Mouse (Mus musculus): Measurements from ENCODE around the gene Rnf216. TPM values are rescaled to one million over a fixed set of nuclear protein-coding genes. Genes with fewer than 3 reads are reported as not detected.

Gene Rnf216
- polyA plus RNA-seq, 1 experiment from 2014 or later: 14.6 TPM

DNA sequence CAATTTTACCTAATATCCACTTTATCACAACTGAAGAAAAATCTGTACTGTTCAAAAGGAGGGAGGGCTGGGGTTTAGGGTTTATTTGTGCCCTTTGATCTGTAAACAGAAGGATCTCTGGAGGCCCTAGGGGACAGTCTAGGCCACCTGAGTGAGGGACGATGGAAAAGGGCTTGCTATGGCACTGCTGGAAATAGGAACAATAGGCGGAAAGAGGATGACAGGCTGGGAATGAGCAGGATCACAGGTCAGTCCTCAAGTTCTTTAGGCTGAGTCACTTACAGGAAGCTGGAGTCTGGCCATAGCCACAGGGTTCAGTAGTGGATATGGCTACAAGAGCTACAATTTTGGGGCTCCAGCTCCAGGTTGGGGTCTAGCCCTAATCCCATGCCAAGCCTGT, 114.6 kb downstream of the Rnf216 start:
- ATAC-seq (ENCODE audit: low read depth): peak; percentile 42; the same call in 1 of the 2 replicates

DNA sequence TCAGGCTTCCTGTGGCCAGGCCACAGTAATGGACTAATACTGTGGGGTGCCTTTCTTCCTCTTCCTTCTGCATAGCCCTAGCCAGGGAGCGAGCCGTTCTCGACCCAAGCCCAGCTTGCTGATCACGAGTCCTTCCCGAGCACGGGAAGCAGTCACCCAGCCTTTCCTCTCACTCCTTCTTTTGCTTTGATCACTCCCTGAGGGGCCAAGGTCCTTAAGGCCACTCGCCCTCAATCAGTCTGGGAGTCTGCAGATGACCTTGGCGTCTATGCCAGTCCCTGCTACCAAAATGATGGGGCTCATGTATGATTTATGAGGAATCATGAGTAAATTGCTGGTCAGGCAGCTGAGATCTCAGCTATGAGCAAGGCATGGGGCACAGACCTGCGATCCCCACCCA, 115.3 kb downstream of the Rnf216 start:
- Histone ChIP-seq H3K27ac (ENCODE audit: low read length) (peak overlapping the region; percentile 3; the same call in 1 of the 2 replicates), H3K27me3 (ENCODE audit: control insufficient read depth, insufficient read depth, low read depth, low read length) (no peaks in the 10 kb centered on the region), H3K36me3 (ENCODE audit: control insufficient read depth, insufficient read depth) (peaks cover 5% of the 10 kb centered on the region; the same call in 1 of the 2 replicates), H3K9me3 (replicated peaks; ENCODE audit: control insufficient read depth, low read length) (no peaks in the 10 kb centered on the region), H3K4me2 (ENCODE audit: low read depth, low read length) (no peak overlapping the region), H3K4me3 (ENCODE audit: low read depth, low read length) (no peak overlapping the region), H3K9ac (ENCODE audit: low read depth, low read length) (no peak overlapping the region), H3K4me1 (ENCODE audit: control insufficient read depth, low read depth, low read length) (peaks cover 6% of the 10 kb centered on the region)
- ATAC-seq (ENCODE audit: low read depth): no peak
- 62% methylated on average over 9 of the region's 9 CpGs for WGBS (ENCODE audit: insufficient replicate concordance)

More for the DNA sequence above, 114.6 kb downstream of the Rnf216 start:
- Histone ChIP-seq H3K4me2 (ENCODE audit: low read depth, low read length) (no peak overlapping the region), H3K27me3 (ENCODE audit: control insufficient read depth, insufficient read depth, low read depth, low read length) (no peaks in the 10 kb centered on the region), H3K27ac (ENCODE audit: low read length) (no peak overlapping the region), H3K4me3 (ENCODE audit: low read depth, low read length) (no peak overlapping the region), H3K9ac (ENCODE audit: low read depth, low read length) (no peak overlapping the region), H3K4me1 (ENCODE audit: control insufficient read depth, low read depth, low read length) (peaks cover 6% of the 10 kb centered on the region), H3K9me3 (replicated peaks; ENCODE audit: control insufficient read depth, low read length) (no peaks in the 10 kb centered on the region), H3K36me3 (ENCODE audit: control insufficient read depth, insufficient read depth) (peaks cover 2% of the 10 kb centered on the region; the same call in 1 of the 2 replicates)
- 47% methylated on average over 2 of the region's 2 CpGs for WGBS (ENCODE audit: insufficient replicate concordance)

DNA sequence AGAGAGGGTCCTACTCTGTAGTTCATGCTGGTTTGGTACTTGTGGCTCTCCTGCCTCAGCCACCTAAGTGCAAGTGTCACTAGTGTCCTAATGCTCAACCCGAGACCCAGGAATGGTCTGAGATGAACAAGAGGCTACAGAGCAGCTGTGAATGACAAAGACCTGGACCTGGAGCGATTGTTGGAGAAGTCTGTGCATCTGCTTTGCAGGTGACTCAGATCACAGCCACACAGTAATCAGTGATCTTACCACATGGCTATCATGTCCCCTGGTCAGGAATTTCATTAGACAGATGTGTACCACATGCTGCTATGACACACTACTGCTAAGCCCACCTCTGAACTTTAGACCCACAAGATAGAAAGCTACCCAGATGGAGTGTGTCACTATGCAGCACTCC, 118.0 kb downstream of the Rnf216 start:
- Histone ChIP-seq H3K27me3 (ENCODE audit: control insufficient read depth, insufficient read depth, low read depth, low read length) (no peaks in the 10 kb centered on the region), H3K4me2 (ENCODE audit: low read depth, low read length) (no peak overlapping the region), H3K27ac (ENCODE audit: low read length) (no peak overlapping the region), H3K9me3 (replicated peaks; ENCODE audit: control insufficient read depth, low read length) (no peaks in the 10 kb centered on the region), H3K36me3 (ENCODE audit: control insufficient read depth, insufficient read depth) (peaks cover 8% of the 10 kb centered on the region), H3K9ac (ENCODE audit: low read depth, low read length) (no peak overlapping the region), H3K4me3 (ENCODE audit: low read depth, low read length) (no peak overlapping the region), H3K4me1 (ENCODE audit: control insufficient read depth, low read depth, low read length) (peaks cover 6% of the 10 kb centered on the region)
- WGBS (ENCODE audit: insufficient replicate concordance): 70% methylated on average over 2 of the region's 2 CpGs
- ATAC-seq (ENCODE audit: low read depth): no peak

DNA sequence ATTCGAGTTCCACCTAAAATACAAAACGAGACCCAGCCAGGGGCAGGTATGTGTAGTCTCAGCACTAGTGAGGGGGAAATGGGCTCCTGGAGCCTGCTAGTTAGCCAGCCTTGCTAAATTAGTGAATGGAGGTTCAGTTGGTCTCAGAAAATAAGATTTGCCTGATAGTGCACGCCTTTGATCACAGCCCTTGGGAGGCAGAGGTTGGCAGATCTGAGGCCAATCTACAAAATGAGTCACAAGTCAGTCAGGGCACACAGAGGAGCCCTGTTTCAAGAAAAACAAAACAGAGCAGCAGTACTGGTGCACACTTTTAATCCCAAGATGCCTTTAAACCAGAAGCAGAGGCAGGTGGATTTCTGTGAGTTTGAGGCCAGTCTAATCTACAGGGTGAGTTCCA, 123.6 kb downstream of the Rnf216 start:
- peaks cover 11% of the 10 kb centered on the region for H3K4me1 ChIP-seq (ENCODE audit: control insufficient read depth, low read depth, low read length)
- ATAC-seq (ENCODE audit: low read depth): no peak
- no peak overlapping the region for H3K9ac ChIP-seq (ENCODE audit: low read depth, low read length)
- peaks cover 8% of the 10 kb centered on the region for H3K36me3 ChIP-seq (ENCODE audit: control insufficient read depth, insufficient read depth)
- H3K4me3 ChIP-seq (ENCODE audit: low read depth, low read length): no peak overlapping the region
- no peak overlapping the region for H3K4me2 ChIP-seq (ENCODE audit: low read depth, low read length)
- H3K9me3 ChIP-seq (replicated peaks; ENCODE audit: control insufficient read depth, low read length): no peaks in the 10 kb centered on the region
- no peak overlapping the region for H3K27ac ChIP-seq (ENCODE audit: low read length)
- 76% methylated on average over 3 of the region's 3 CpGs for WGBS (ENCODE audit: insufficient replicate concordance)
- no peaks in the 10 kb centered on the region for H3K27me3 ChIP-seq (ENCODE audit: control insufficient read depth, insufficient read depth, low read depth, low read length)

DNA sequence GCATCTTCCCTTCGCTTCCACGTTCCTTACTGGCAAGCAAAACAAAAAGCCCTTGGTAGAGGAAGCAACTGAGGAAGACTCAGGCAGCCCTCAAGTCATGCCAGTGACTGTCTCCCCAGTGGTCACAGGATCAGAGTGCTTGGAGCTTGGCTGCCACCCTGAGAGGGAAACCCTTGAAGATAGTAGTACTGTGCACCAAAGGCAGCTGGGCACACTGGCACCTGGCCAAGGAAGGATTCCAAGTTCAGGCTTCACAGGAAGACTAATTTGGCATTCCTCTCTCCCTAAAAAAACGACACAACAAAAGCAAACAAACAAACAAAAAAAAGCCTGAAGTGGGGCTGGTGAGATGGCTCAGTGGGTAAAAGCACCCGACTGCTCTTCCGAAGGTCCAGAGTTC, 124.3 kb downstream of the Rnf216 start:
- no peak for ATAC-seq (ENCODE audit: low read depth)
- no peak overlapping the region for H3K4me2 ChIP-seq (ENCODE audit: low read depth, low read length)
- H3K27ac ChIP-seq (ENCODE audit: low read length): no peak overlapping the region
- peaks cover 8% of the 10 kb centered on the region for H3K36me3 ChIP-seq (ENCODE audit: control insufficient read depth, insufficient read depth)
- no peaks in the 10 kb centered on the region for H3K9me3 ChIP-seq (replicated peaks; ENCODE audit: control insufficient read depth, low read length)
- no peaks in the 10 kb centered on the region for H3K27me3 ChIP-seq (ENCODE audit: control insufficient read depth, insufficient read depth, low read depth, low read length)
- peaks cover 17% of the 10 kb centered on the region for H3K4me1 ChIP-seq (ENCODE audit: control insufficient read depth, low read depth, low read length)
- WGBS (ENCODE audit: insufficient replicate concordance): 75% methylated on average over 5 of the region's 5 CpGs
- no peak overlapping the region for H3K4me3 ChIP-seq (ENCODE audit: low read depth, low read length)
- H3K9ac ChIP-seq (ENCODE audit: low read depth, low read length): no peak overlapping the region

DNA sequence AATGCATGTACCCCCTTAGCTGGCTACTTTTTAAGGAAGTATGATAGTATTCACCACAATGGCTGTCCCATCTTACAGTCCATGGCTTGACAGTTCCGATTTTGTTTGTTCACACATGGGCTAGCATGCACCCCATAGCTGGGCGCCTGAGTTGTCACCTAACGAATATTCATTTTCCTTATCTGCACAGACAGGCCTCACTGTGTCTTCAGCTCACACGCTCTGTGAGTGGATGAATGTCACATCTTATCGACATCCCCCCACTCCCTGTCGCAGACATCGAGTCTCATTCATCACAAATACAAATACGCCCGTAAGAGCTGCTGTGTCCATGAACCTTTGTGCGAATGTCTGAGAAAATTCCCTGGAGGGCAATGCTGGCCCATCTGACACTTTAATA, 128.5 kb downstream of the Rnf216 start:
- H3K4me3 ChIP-seq (ENCODE audit: low read depth, low read length): no peak overlapping the region
- no peaks in the 10 kb centered on the region for H3K27me3 ChIP-seq (ENCODE audit: control insufficient read depth, insufficient read depth, low read depth, low read length)
- peak; percentile 93 for ATAC-seq (ENCODE audit: low read depth)
- H3K9me3 ChIP-seq (replicated peaks; ENCODE audit: control insufficient read depth, low read length): no peaks in the 10 kb centered on the region
- peaks cover 18% of the 10 kb centered on the region for H3K4me1 ChIP-seq (ENCODE audit: control insufficient read depth, low read depth, low read length)
- no peaks in the 10 kb centered on the region for H3K36me3 ChIP-seq (ENCODE audit: control insufficient read depth, insufficient read depth)
- peak overlapping the region; percentile 28 for H3K4me2 ChIP-seq (ENCODE audit: low read depth, low read length)
- no peak overlapping the region for H3K9ac ChIP-seq (ENCODE audit: low read depth, low read length)
- H3K27ac ChIP-seq (ENCODE audit: low read length): peak overlapping the region; percentile 67
- 25% methylated on average over 10 of the region's 10 CpGs for WGBS (ENCODE audit: insufficient replicate concordance)

DNA sequence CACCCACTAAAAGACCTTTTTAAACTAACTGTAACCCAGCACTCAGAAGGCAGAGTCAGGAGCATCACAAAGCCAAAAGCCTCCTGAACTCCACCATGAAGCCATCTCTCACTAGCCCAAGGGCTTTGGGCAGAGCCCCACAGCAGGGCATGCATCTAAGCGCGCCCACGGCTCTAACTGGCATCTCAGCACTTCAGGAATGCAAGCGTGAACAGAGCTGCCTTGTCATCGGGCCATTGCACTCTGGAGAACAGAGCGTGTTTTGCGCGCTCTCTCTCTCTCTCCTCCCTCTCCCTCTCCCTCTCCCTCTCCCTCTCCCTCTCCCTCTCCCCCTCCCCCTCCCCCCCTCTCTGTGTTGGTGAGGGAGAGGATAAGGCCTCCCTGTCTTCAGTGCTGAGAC, 129.6 kb downstream of the Rnf216 start:
- Histone ChIP-seq H3K27me3 (ENCODE audit: control insufficient read depth, insufficient read depth, low read depth, low read length) (no peaks in the 10 kb centered on the region), H3K4me1 (ENCODE audit: control insufficient read depth, low read depth, low read length) (peaks cover 18% of the 10 kb centered on the region), H3K36me3 (ENCODE audit: control insufficient read depth, insufficient read depth) (no peaks in the 10 kb centered on the region), H3K4me2 (ENCODE audit: low read depth, low read length) (no peak overlapping the region), H3K9me3 (replicated peaks; ENCODE audit: control insufficient read depth, low read length) (no peaks in the 10 kb centered on the region), H3K9ac (ENCODE audit: low read depth, low read length) (no peak overlapping the region), H3K27ac (ENCODE audit: low read length) (no peak overlapping the region; the same call in 1 of the 2 replicates), H3K4me3 (ENCODE audit: low read depth, low read length) (no peak overlapping the region)
- 76% methylated on average over 8 of the region's 8 CpGs for WGBS (ENCODE audit: insufficient replicate concordance)
- no peak for ATAC-seq (ENCODE audit: low read depth)

DNA sequence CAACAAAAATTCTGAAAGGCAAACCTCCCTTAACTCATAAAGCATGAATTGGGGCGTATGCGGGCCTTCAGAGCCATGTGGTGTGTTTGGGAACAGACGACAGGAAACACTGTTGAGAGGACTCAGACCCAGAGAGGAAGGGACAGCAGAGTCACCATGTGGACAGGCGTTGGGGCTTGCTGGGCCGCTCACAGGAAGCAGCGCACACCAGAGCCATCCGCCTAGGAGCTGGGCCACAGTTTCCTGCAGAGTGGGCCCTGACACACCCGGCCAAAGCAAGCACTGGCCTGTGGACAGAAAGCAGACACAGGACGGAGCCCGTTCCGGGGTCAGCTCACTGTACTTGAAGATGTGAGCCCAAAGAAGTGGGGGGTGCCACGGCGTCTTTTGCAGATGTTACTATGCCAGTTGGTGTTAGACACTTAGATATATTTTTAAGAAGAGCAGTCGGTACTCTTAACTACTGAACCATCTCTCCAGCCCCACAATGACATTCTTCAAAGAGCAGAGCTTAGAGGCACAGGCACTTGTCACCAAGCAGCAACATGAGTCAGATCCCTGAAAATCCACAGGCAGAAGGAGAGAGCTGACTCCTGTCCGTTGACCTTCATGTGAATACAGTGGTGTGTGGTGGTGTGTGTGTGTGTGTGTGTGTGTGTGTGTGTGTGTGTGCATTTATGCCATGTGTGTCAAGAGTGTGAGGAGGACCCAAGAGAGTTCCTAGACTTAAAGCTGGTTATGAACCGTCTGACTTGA, 130.6 kb downstream of the Rnf216 start:
- Histone ChIP-seq H3K4me2 (ENCODE audit: low read depth, low read length) (no peak overlapping the region), H3K9ac (ENCODE audit: low read depth, low read length) (no peak overlapping the region), H3K4me1 (ENCODE audit: control insufficient read depth, low read depth, low read length) (peaks cover 18% of the 10 kb centered on the region), H3K9me3 (replicated peaks; ENCODE audit: control insufficient read depth, low read length) (no peaks in the 10 kb centered on the region), H3K36me3 (ENCODE audit: control insufficient read depth, insufficient read depth) (no peaks in the 10 kb centered on the region), H3K27ac (ENCODE audit: low read length) (peak overlapping the region; percentile 29; the same call in 1 of the 2 replicates), H3K4me3 (ENCODE audit: low read depth, low read length) (no peak overlapping the region), H3K27me3 (ENCODE audit: control insufficient read depth, insufficient read depth, low read depth, low read length) (no peaks in the 10 kb centered on the region)
- ATAC-seq (ENCODE audit: low read depth): no peak
- WGBS (ENCODE audit: insufficient replicate concordance): 50% methylated on average over 16 of the region's 16 CpGs

DNA sequence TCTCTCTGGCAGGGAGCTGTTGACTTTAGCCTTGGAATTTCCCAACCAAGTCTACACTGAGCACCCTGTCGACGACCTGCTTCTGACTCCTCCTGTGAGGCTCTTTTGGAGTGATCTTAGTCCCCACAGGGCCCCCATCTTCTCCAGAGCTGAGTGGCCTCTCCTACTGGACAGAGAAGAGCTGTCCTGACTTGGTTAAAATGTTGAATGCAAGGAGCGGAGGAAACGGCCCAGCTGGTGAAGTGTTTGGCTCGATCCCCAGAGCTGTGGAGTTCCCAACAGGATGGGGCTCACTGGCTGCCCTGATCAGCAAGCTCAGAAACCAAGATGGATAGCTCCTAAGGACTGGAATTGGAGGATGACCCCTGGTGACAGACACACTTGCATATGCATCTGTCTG, 136.3 kb downstream of the Rnf216 start:
- WGBS (ENCODE audit: insufficient replicate concordance): 59% methylated on average over 5 of the region's 5 CpGs
- no peak overlapping the region for H3K9ac ChIP-seq (ENCODE audit: low read depth, low read length)
- H3K4me1 ChIP-seq (ENCODE audit: control insufficient read depth, low read depth, low read length): peaks cover 3% of the 10 kb centered on the region; the same call in 1 of the 2 replicates
- no peak overlapping the region for H3K4me2 ChIP-seq (ENCODE audit: low read depth, low read length)
- H3K27ac ChIP-seq (ENCODE audit: low read length): no peak overlapping the region
- no peaks in the 10 kb centered on the region for H3K9me3 ChIP-seq (replicated peaks; ENCODE audit: control insufficient read depth, low read length)
- H3K27me3 ChIP-seq (ENCODE audit: control insufficient read depth, insufficient read depth, low read depth, low read length): no peaks in the 10 kb centered on the region
- 0 out of 2 replicates have a peak, but pooled peaks have one; percentile 19 for ATAC-seq (ENCODE audit: low read depth)
- H3K36me3 ChIP-seq (ENCODE audit: control insufficient read depth, insufficient read depth): no peaks in the 10 kb centered on the region
- no peak overlapping the region for H3K4me3 ChIP-seq (ENCODE audit: low read depth, low read length)

Data from liver, embryonic 16.5 days (tissue).